Mouse (Mus musculus) left cerebral cortex, postnatal 25 days (tissue): ENCODE results near the gene Cmtm7. TPM values are rescaled to one million over a fixed set of nuclear protein-coding genes. Genes with fewer than 3 reads are reported as not detected.

Experiments used
- DNase-seq, 2 experiments: peaks; one replicate each; pipeline ENCODE4 v3.0.0; 2022; ENCODE audit warnings: low spot score in 2 of 2, mixed read lengths in 1 of 2
- intact Hi-C: fragments of 180-260 bp; cut with DNase I; formaldehyde crosslinking; loops from one replicate; pipeline ENCODE4 v1.15.1; 2025
- total RNA-seq, 2 experiments: library from RNA; stranded (reverse); gene quantifications; 2 replicates each; pipeline ENCODE4 v1.2.3; 2021

Gene Cmtm7
- total RNA-seq, 2 experiments from 2014 or later = 4.9 to 5.0 TPM

DNA sequence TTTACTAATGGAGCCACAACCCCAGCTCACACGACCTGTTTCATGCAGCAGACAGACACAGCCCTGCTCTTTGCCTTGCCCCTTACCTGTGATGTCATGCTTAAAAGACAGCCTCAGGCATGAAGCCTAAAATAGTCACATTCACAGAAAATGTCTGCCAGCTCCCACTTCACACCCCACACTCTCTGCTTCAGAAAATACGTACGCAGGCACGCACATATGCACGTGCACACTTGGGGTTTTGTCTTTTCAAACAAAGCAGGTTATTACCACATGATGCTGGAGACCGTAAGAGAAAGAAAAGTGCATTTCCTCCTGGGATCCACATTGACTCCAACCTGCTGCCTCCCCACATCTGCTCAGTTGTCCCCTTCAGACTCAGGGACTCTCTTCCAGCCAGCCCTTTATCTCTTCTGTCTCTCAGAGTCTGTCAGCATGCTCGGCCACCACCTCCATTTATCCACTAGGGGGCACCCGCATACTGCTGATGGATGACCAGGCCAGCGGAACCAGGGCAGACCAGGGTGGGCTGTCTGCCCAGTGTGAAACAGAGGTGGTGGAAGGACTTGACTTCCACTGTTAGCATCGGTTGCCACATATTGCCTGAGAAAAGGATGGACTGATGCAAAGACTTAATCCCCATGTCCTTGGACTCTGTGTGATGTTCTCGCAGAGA lies 15.8 kb upstream of the Cmtm7 start:
- intact Hi-C loops = loop anchor here (1.0 to 5.0 kb wide), 3 partner anchors 89 to 464 kb away; no protein-coding TSS in a partner anchor
- peak; percentile 89 to 92 for DNase-seq

- intact Hi-C loops = loop anchor here (1.0 to 5.0 kb wide), 3 partner anchors 90 to 465 kb away; no protein-coding TSS in a partner anchor
- DNase-seq = no peak
Measured at GRCm38 (mm10) chr9:114796473-114797050, 14.9 kb upstream of the Cmtm7 start.

DNA sequence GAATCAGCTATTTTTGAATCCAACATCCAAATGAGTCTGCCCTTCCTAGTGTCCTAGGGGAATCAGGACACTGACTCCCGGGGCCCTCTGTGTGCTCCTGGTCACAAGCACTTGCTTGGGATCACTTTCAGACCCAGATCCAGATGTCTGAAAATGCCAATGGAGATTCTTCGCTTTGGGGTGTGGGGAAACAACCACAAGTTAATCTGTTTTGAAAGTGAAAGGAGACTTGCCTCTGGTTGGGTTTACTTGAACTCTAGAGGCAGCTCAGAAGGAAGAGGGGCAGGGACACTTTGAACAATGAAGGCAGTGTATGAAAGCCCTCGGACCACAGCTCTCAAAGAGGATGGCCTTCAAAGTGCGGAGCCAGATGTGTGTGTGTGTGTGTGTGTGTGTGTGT lies 12.8 kb upstream of the Cmtm7 start:
- intact Hi-C loops = no loop called here
- no peak for DNase-seq

DNA sequence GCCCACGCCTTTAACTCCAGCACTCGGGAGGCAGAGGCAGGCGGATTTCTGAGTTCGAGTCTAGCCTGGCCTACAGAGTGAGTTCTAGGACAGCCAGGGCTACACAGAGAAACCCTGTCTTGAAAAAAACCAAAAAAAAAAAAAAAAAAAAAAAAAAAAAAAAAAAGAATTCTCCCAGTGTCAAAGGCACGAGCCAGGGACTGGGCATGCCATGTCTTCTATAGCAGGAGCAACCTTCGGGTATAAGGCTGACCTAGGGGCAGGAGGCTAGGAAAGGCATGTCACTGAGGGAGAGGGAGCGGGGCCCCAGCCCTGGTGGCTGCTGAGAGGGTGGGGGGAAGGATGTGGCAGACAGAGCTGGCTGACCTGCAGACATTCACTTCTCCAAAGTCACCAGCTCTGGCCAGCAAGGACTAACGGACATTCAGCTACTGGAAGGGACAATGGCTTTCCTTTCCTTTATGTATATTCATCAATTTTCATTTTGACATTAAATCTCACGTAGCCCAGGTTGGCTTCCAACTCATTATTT lies 12.2 kb upstream of the Cmtm7 start:
- intact Hi-C loops = no loop called here

DNA sequence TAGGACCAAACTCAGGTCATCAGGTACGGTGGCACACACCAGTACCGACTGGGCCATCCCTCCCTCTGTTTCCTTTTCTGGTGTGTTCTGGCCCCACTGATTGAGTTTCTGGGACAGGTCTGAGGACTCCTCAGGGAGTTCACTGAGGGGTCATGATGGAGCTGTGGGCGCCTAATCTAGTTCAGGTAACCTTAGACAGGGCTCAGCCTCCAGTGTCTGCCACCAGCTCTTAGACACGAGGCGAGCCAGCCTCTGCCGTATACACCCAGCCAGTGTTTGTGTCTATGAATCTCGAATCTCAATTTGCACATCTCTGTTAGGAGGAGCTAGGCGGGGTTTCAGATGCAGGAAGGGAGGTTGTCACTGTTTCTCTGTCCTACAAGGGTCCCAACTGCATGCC lies 8.3 kb upstream of the Cmtm7 start:
- intact Hi-C loops = no loop called here
- DNase-seq = no peak

More for the DNA sequence above, 12.2 kb upstream of the Cmtm7 start:
- DNase-seq = no peak

DNA sequence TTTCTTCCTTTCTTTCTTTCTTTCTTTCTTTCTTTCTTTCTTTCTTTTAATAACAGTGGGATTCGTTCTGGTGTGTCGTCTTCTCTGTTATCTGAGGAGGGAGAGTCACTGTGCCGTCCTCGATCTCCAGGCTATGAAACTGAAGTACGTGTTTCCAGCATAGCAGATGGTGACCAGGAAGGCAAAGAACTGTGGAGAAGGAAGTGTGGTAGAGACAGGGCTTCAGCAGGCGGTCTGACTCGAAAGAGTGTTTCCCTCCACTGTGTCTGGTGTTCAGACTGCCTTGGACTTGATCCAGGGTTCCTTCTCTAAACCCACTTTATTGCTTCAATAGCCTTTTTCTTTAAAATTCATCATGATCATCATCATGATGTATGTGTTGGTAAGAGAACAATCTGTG lies 7.9 kb upstream of the Cmtm7 start:
- peak in 1 of 2 experiments; percentile 35 for DNase-seq
- intact Hi-C loops = no loop called here

DNA sequence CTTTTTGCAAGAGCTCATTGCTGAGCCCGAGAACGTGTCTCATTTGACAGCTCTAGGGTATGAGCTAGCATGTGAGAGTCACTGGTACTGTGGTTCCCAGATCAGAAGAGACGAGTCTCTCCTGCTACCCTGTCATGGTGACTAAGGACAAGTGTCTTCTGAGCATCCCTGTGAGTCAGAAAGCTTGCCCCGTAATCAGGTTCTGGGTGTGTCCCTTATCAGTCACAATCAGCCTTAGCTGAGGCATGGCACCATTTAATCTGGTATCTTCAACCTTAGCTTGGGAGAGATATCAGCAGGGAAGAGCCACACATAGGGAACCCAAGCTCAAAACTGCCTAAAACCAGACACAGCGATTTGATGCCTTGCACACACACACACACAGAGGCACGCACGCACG lies 7.0 kb upstream of the Cmtm7 start:
- intact Hi-C loops = no loop called here
- no peak for DNase-seq

DNA sequence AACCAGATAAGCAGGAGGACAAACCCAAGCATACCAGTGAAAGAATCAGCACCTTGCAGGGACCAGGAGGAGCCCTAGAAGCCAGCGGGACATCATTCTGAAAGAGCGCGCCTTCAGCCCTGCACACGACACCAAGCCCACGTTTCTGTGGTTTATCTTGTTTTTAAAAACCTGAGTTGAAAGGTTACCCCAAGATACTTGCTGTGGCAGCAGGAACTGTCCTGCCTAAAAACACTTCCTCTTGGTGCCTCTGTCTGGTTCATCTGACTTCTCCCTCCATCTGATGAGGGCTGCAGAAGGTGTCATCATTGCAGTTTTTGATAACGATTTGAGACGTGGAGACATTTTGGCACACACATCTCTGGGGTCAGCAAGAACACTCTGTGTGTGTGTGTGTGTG lies 6.1 kb upstream of the Cmtm7 start:
- intact Hi-C loops = no loop called here
- no peak for DNase-seq

GRCm38 (mm10) chr9:114787134-114787533 lies 5.5 kb upstream of the Cmtm7 start:
- no peak for DNase-seq
- intact Hi-C loops = no loop called here

GRCm38 (mm10) chr9:114785432-114786125 lies 3.9 kb upstream of the Cmtm7 start:
- DNase-seq = no peak
- intact Hi-C loops = no loop called here

DNA sequence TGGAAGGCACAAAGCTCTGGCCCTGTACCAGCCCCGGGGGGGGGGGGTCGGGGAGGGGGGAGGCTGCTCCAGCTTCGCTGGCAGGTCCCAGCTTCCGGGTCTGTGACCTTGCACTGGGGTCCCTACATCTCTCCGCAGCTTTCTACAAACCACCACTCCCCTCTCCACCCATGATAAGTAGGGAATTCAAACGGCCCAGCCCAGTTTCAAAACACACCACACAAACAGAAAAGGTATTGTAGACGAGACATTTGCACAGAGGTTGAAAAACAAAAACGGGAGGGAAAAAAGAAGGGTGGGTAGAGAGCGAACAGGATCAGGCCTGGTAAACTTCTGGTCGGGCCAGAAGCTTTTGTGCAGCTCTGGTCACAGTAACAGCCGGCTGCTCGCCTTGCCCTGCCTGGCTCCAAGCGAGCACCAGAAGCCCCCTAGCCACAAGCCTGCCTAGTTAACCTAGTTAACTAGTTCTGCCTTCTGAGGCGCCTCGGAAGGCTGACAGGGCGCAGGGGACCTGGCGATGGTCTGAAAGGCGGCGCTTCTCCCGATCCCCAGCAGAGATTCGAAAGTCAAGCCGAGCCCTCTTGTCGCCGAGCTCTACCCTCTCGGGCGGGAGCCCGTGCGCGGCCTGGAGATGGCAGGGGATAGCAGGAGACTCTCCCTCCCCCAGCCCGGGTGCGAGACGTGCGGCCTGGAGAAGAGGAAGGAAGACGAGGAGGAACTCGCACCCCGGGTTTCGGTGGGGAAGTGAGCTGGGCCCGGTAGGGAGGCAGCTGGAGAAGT lies 720 bp downstream of the Cmtm7 start:
- peak; percentile 32 to 37 for DNase-seq
- intact Hi-C loops = no loop called here

DNA sequence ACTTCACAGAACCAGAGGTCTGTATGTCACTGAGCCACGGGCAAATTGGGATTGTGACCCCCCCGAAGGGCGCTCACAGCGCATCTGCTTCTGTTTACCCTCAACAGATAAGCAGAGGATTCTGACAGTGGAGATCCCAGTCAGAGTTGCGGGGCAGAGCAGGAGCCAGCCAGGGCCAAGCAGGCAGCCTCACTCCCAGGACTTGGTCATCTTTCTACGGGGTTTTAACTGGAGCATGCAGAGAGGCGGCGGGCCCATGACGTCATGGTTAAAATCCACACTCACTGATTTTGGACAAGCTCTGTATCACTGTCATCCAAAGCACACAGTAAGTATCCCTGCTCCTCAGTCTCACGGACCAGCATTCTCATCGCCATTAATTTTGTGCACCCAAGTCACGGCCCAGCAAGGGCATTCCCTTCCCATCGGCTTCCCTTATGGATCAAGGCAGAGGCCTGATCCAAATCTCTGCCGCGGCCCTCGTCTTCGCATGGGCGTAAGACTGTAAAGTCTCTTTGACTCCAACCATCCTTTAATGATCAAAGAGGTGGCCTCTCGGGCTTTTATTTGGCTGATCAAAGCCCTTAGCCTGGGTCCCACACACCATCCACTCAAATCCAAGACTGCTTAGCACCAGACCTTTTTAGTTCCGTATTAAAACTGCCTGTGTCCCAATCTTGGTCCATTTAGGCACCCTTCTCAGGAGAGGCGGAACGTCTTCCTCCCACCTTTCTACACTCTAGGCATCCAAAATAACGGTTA lies 1.5 kb downstream of the Cmtm7 start:
- intact Hi-C loops = no loop called here

GRCm38 (mm10) chr9:114778877-114779276 lies 2.8 kb downstream of the Cmtm7 start:
- intact Hi-C loops = no loop called here
- DNase-seq = no peak

More for the DNA sequence above, 1.5 kb downstream of the Cmtm7 start:
- DNase-seq = no peak

DNA sequence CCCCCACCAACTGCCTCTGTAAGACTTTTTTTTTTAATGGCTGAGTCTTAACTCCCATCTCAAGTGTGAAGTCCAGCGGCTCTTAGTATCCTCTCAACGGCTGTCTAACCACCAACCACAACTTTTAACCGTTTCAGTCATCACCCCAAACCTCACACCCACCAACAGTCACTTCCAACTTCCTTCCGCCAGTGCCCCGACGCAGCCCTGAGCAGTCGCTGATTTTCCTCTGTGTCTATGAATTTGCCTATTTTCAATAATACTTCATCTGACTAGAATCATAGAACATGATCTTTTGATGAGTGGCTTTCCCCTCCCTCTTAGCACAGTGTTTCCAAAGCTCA lies 3.6 kb downstream of the Cmtm7 start:
- DNase-seq = no peak
- intact Hi-C loops = no loop called here

DNA sequence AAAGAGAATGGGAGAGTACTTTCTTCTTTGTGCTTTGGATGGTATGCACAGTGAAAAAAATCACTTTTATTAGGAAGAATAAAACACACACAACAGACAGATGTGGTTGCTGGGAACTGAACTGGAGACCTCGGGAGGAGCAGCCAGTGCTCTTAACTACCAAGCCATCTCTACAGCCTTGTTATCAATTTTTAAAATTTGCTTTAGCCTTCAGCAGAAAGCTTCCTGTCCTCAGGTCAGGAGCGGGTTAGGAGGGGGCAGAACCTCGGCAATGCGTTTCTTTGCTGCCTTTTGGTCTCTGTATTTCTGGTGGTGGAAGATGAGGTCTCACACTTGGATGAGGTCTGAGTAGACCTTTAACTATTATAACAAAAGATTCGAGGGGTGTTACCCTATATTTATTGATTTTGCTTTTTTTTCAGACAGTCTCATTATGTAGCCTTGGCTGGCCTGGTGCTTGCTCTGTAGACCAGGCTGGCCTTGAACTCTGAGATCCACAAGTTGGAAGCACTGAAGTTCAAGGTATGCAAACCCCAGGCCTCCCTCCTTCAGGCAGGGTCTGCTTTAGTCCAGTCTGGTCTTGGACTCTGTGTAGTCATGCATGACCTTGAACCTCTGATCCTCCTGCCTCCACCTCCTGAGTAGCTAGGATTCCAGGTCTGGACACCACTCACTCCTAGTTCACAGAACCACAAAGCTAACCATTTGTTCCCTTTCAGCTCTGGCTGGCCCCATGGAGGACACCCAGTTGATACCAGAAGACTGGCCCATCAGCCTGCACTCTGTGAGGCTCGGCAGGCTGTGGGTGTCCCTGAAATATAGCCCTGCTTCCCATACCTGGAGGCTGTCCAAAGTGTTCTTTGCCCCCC lies 4.2 kb downstream of the Cmtm7 start:
- intact Hi-C loops = no loop called here

DNA sequence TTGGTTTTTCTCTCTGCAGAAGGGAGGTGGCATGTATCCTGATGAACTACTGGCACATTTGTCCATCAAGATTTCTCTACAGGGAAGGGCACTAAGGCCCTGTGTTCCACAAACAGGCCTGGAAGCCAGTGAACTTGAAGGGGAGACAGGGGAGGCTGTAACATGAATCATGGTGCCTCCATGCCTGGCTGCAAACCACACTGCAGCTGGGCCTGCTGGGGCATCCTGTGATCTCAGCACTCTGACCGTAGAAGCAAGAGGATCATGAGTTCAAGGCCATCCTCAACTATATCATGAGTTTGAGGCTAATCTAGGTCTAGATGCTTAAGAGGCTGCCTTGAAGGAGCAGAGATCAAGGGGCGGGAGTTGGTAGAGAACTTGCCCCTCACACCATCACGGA lies 5.3 kb downstream of the Cmtm7 start:
- DNase-seq = no peak

More for the DNA sequence above, 4.2 kb downstream of the Cmtm7 start:
- DNase-seq = no peak

DNA sequence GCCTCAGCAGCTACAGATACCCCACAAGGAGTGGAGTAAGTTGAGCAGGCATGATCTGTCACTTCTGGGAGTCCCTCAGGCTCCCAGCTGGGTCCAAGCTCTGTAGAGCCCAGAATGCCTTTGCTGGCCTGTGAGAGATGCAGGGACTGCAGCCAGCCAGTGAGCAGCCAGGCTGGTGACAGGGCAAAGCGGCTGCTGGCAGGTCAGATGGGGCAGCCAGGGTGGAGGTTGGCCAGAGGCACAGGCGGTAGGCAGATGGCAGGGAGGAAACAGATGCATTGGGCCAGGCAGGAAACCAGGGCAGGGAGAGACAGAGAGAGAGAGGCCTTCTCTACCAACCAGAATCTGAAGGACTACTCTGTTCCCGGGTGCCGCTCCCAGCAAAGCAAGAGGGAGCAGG lies 6.4 kb downstream of the Cmtm7 start:
- intact Hi-C loops = no loop called here
- DNase-seq = peak in 1 of 2 experiments; percentile 37

More for the DNA sequence above, 5.3 kb downstream of the Cmtm7 start:
- intact Hi-C loops = no loop called here

DNA sequence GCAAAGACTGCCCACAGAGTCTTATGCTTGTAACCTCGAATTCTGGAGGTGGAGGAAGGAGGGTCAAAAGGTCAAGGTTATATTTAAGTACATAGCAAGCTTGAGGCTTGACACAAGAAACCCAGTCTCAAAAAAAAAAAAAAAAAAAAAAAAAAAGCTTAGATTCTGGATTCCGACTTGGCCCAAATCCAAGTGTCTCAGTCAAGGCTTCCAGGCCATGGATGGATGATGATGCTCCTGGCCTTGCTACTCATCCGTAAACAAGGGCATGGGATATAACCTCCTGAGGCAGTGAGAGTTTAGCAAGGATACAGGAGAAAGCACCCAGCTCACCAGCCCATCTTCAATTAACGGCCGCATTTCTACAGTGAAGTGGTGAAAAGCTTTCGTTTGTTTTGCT lies 7.0 kb downstream of the Cmtm7 start:
- intact Hi-C loops = no loop called here
- no peak for DNase-seq
